18 mouse cellular contexts compared by ENCODE assay signal in genomic region chr3:142495146-142495655, GRCm38 (mm10). TPM values are rescaled to one million over a fixed set of nuclear protein-coding genes. Genes with fewer than 3 reads are reported as not detected.
"Had no signal": no experiment of that assay in that cellular context is flagged by ENCODE, and none has a peak within 500 bp of the region (broad histone marks: within the 10 kb centered on the region; RNA-seq: fewer than 3 reads in every experiment).

No protein-coding gene starts in this region.

- H3K9ac ChIP-seq: lung, embryonic 14.5 days; neural tube, embryonic 13.5 days; neural tube, embryonic 15.5 days had no signal

- ATAC-seq: midbrain, embryonic 16.5 days had no signal

- H3K4me3 ChIP-seq: midbrain, embryonic 10.5 days; myocyte; neural tube, embryonic 13.5 days; neural tube, embryonic 15.5 days had no signal

- H3K27ac ChIP-seq: midbrain, embryonic 10.5 days; neural tube, embryonic 13.5 days; neural tube, embryonic 15.5 days had no signal

- H3K9me3 ChIP-seq: midbrain, embryonic 10.5 days; neural tube, embryonic 13.5 days; neural tube, embryonic 15.5 days had no signal

- H3K36me3 ChIP-seq: midbrain, embryonic 10.5 days; neural tube, embryonic 13.5 days; neural tube, embryonic 15.5 days had no signal

- DNase-seq: lung, adult 18-20 months; lung, embryonic 14.5 days; lung, postnatal 10 days; lung, postnatal 4 days; midbrain, embryonic 14.5 days; retina, postnatal 1 day; right cerebral cortex, adult 18-20 months; right cerebral cortex, postnatal 25 days; right cerebral cortex, postnatal 4 days; spleen, adult 18-20 months; thymus, adult 18-20 months; thymus, postnatal 14 days; thymus, postnatal 36 days had no signal

- H3K4me1 ChIP-seq: midbrain, embryonic 10.5 days; neural tube, embryonic 13.5 days; neural tube, embryonic 15.5 days had no signal

- H3K4me2 ChIP-seq: lung, embryonic 14.5 days; neural tube, embryonic 13.5 days; neural tube, embryonic 15.5 days had no signal

- H3K27me3 ChIP-seq: neural tube, embryonic 13.5 days; neural tube, embryonic 15.5 days had no signal

RNA-seq across cellular contexts. Expression of gene Gbp5, which starts 1.4 kb away (rescaled TPM):
- polyA plus RNA-seq: midbrain, embryonic 10.5 days; myocyte had no signal
